Mouse (Mus musculus): ENCODE results near the gene Relb. TPM values are rescaled to one million over a fixed set of nuclear protein-coding genes. Genes with fewer than 3 reads are reported as not detected.

Gene Relb
- polyA plus RNA-seq, 1 experiment from 2014 or later, result 4.9 TPM

GRCm38 (mm10) chr7:19664455-19664954 lies 35.3 kb upstream of the Relb start:
- Histone ChIP-seq H3K36me3 (peaks cover 7% of the 10 kb centered on the region; the same call in 1 of the 2 replicates), H3K9ac (replicated peaks) (peak overlapping the region; percentile 99), H3K27me3 (0 out of 2 replicates have a peak, but pooled peaks cover 3% of the 10 kb centered on the region), H3K4me1 (peaks cover 25% of the 10 kb centered on the region), H3K4me3 (peak overlapping the region; percentile 100), H3K9me3 (no peaks in the 10 kb centered on the region), H3K27ac (replicated peaks) (peak overlapping the region; percentile 93), H3K4me2 (replicated peaks) (peak overlapping the region; percentile 86)
- peak; percentile 64; the same call in 1 of the 2 replicates for ATAC-seq (ENCODE audit: low FRiP score, low read depth)
- whole genome bisulfite sequencing, result 1% methylated on average over 37 of the region's 37 CpGs

DNA sequence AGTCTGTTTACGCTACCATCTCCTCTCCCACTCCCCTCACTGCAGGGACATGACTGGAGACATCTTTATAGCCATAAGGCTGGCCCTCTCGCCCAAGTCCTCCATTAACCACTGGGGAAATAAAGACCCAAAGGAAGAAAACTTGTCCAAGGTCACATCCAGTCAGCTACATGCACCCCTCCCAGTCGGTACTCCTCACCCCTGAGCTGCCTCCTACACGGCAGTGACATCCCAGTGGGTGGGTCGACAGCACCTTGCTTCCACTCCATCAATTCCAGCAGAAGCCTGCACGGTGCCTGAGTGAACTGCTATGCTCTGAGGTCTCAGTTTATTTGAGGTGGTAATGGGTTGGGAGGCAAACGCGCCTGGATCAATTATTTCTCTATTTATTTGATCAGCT lies 34.7 kb upstream of the Relb start:
- H3K4me3 ChIP-seq, result peak overlapping the region; percentile 100
- no peak for ATAC-seq (ENCODE audit: low FRiP score, low read depth)
- no peaks in the 10 kb centered on the region for H3K9me3 ChIP-seq
- H3K9ac ChIP-seq (replicated peaks), result peak overlapping the region; percentile 99
- WGBS, result 24% methylated on average over 8 of the region's 8 CpGs
- H3K27ac ChIP-seq (replicated peaks), result no peak overlapping the region
- 0 out of 2 replicates have a peak, but pooled peaks cover 3% of the 10 kb centered on the region for H3K27me3 ChIP-seq
- H3K36me3 ChIP-seq, result peaks cover 7% of the 10 kb centered on the region; the same call in 1 of the 2 replicates
- peaks cover 20% of the 10 kb centered on the region for H3K4me1 ChIP-seq
- H3K4me2 ChIP-seq (replicated peaks), result peak overlapping the region; percentile 86

- no peaks in the 10 kb centered on the region for H3K4me1 ChIP-seq
- 100% methylated on average over 2 of the region's 2 CpGs for WGBS
Measured at GRCm38 (mm10) chr7:19652614-19653013, 23.4 kb upstream of the Relb start.

DNA sequence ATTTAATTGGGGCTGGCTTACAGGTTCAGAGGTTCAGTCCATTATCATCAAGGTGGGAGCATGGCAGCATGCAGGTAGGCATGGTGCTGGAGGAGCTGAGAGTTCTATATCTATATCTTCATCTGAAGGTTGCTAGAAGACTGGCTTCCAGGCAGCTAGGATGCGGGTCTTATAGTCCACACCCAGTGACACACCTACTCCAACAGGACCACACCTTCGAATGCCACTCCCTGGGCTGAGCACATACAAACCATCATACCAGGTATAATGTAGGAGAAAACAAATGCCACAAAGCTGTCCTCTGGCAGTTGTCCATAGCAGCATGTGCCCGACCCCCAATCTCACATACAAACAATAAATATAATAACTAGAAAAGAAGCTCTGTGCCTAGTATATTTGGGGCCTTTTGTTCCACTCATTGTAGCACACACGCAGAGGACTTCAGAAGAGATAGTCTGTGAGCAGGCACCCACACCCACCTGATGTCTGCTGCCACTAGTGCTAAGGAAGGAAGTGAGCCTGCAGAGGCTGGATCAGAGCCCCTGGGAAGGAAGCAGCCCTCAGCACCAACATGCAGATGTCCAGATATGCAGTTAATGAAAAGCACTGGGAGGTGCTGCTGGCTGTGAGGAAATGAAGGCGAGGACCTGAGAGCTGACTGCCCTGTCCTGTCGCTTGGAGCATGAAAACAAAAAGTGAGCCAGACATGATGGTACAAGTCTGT lies 22.0 kb upstream of the Relb start:
- H3K36me3 ChIP-seq, result peaks cover 79% of the 10 kb centered on the region
- H3K9me3 ChIP-seq, result no peaks in the 10 kb centered on the region
- WGBS, result 94% methylated on average over 6 of the region's 6 CpGs

More at GRCm38 (mm10) chr7:19652614-19653013, 23.4 kb upstream of the Relb start:
- H3K36me3 ChIP-seq, result peaks cover 72% of the 10 kb centered on the region
- H3K27ac ChIP-seq (replicated peaks), result no peak overlapping the region
- no peak for ATAC-seq (ENCODE audit: low FRiP score, low read depth)
- H3K4me3 ChIP-seq, result no peak overlapping the region
- H3K9ac ChIP-seq (replicated peaks), result no peak overlapping the region
- no peaks in the 10 kb centered on the region for H3K9me3 ChIP-seq
- no peaks in the 10 kb centered on the region for H3K27me3 ChIP-seq
- H3K4me2 ChIP-seq (replicated peaks), result no peak overlapping the region

DNA sequence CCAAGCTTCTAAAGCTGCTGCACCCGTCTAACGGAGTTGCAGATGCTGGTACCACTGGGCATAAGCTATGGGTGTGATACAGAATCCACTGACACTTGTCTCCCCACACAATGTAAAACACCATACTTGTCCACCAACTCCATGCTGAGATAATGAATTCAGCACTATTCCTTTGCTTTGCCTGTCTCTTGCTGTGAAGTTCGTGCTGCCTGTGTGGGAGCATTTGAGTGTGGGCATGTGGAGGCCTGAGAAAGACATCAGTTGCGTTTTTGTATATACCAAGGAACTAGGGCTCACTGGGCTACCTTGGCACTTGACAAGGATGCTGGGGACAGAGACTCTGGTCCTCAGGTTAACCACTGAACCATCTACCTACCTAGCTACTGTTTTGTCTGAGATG lies 12.0 kb upstream of the Relb start:
- no peak for ATAC-seq (ENCODE audit: low FRiP score, low read depth)
- Histone ChIP-seq H3K4me1 (no peaks in the 10 kb centered on the region), H3K4me3 (no peak overlapping the region), H3K9me3 (no peaks in the 10 kb centered on the region), H3K4me2 (replicated peaks) (no peak overlapping the region), H3K27me3 (no peaks in the 10 kb centered on the region), H3K36me3 (peaks cover 98% of the 10 kb centered on the region), H3K27ac (replicated peaks) (no peak overlapping the region), H3K9ac (replicated peaks) (no peak overlapping the region)
- 94% methylated on average over 4 of the region's 4 CpGs for WGBS

More for the DNA sequence above, 22.0 kb upstream of the Relb start:
- Histone ChIP-seq H3K27ac (replicated peaks) (no peak overlapping the region), H3K4me1 (no peaks in the 10 kb centered on the region), H3K9ac (replicated peaks) (no peak overlapping the region), H3K4me2 (replicated peaks) (no peak overlapping the region), H3K4me3 (no peak overlapping the region), H3K27me3 (no peaks in the 10 kb centered on the region)
- no peak for ATAC-seq (ENCODE audit: low FRiP score, low read depth)

DNA sequence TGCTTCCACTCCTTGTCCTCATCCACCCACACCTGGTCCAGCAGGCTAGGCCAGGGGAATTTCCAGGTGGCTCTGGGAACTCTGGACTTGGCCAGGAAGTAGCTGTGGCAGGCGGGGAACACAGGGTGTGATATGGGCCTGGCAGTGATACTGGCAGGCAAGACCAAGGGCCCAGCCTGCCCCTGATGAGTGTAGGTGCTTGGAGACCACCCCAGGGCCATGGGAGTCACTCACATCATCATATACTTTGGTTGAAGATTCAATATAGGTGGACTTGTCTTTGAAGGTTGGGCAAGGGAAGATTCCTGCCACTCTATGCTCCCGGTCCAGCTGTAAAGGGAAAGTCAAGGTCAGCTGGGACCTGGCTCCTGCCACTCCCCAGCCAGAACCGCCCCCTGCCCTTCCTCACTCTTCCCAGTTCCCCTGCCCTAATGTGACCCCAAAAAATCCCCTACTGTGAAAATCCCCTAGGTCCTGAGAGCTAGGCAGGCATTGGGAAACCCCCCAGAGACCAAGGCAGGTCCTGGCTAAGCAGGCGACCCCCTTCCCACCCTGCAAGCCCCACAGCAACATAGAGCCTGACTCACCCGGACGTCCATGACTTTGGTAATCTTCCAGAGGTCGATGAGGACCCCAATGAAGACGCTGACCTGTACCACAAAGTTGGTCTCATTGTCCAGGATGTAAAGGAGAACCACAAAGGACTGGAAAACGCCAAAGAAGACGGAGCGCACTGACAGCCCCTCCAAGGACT lies 6.0 kb upstream of the Relb start:
- no peak for ATAC-seq (ENCODE audit: low FRiP score, low read depth)
- no peaks in the 10 kb centered on the region for H3K9me3 ChIP-seq
- no peaks in the 10 kb centered on the region for H3K27me3 ChIP-seq
- no peak overlapping the region for H3K4me3 ChIP-seq
- peaks cover 84% of the 10 kb centered on the region for H3K36me3 ChIP-seq
- H3K9ac ChIP-seq (replicated peaks), result no peak overlapping the region
- WGBS, result 86% methylated on average over 11 of the region's 11 CpGs
- H3K4me2 ChIP-seq (replicated peaks), result no peak overlapping the region
- no peaks in the 10 kb centered on the region for H3K4me1 ChIP-seq
- H3K27ac ChIP-seq (replicated peaks), result no peak overlapping the region

- WGBS, result 100% methylated on average over 2 of the region's 2 CpGs
- no peak for ATAC-seq (ENCODE audit: low FRiP score, low read depth)
- Histone ChIP-seq H3K27ac (replicated peaks) (no peak overlapping the region), H3K27me3 (no peaks in the 10 kb centered on the region), H3K9ac (replicated peaks) (no peak overlapping the region), H3K4me1 (no peaks in the 10 kb centered on the region), H3K4me2 (replicated peaks) (no peak overlapping the region), H3K4me3 (no peak overlapping the region), H3K36me3 (peaks cover 77% of the 10 kb centered on the region), H3K9me3 (no peaks in the 10 kb centered on the region)
Measured at GRCm38 (mm10) chr7:19634591-19634990, 5.4 kb upstream of the Relb start.

- Histone ChIP-seq H3K9ac (replicated peaks) (no peak overlapping the region), H3K36me3 (peaks cover 70% of the 10 kb centered on the region), H3K27me3 (no peaks in the 10 kb centered on the region), H3K9me3 (no peaks in the 10 kb centered on the region), H3K4me2 (replicated peaks) (no peak overlapping the region), H3K27ac (replicated peaks) (no peak overlapping the region), H3K4me3 (no peak overlapping the region), H3K4me1 (no peaks in the 10 kb centered on the region)
- ATAC-seq (ENCODE audit: low FRiP score, low read depth), result no peak
- WGBS, result 94% methylated on average over 15 of the region's 15 CpGs
Measured at GRCm38 (mm10) chr7:19633855-19634254, 4.6 kb upstream of the Relb start.

DNA sequence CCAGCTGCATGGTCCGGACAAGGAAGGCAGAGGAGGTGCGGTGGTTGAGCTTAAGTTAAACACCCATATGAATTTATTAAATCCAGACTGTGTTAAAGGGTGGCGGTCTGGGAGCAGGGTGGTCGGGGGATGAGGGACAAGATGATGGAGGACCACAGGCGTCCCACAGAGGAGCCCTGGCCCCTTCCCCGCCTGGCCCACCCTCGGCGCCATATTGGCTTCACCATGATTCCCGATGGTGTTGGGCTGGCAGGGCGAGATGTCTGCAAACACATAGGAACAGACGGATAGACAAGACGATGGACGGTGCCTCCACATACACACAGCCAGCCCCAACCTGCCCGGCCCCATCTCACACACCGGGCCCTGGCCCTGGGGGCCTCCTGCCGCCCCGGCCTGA lies 4.0 kb upstream of the Relb start:
- peaks cover 63% of the 10 kb centered on the region for H3K36me3 ChIP-seq

GRCm38 (mm10) chr7:19632720-19633119 lies 3.5 kb upstream of the Relb start:
- Histone ChIP-seq H3K9ac (replicated peaks) (no peak overlapping the region), H3K4me1 (0 out of 2 replicates have a peak, but pooled peaks cover 6% of the 10 kb centered on the region), H3K4me2 (replicated peaks) (no peak overlapping the region), H3K27me3 (peaks cover under 1% of the 10 kb centered on the region; the same call in 1 of the 2 replicates), H3K36me3 (peaks cover 59% of the 10 kb centered on the region), H3K27ac (replicated peaks) (no peak overlapping the region), H3K9me3 (no peaks in the 10 kb centered on the region), H3K4me3 (no peak overlapping the region)
- ATAC-seq (ENCODE audit: low FRiP score, low read depth), result no peak

More for the DNA sequence above, 4.0 kb upstream of the Relb start:
- Histone ChIP-seq H3K9ac (replicated peaks) (no peak overlapping the region), H3K27me3 (no peaks in the 10 kb centered on the region), H3K4me3 (no peak overlapping the region), H3K9me3 (no peaks in the 10 kb centered on the region), H3K27ac (replicated peaks) (no peak overlapping the region), H3K4me2 (replicated peaks) (no peak overlapping the region), H3K4me1 (0 out of 2 replicates have a peak, but pooled peaks cover 6% of the 10 kb centered on the region)
- no peak for ATAC-seq (ENCODE audit: low FRiP score, low read depth)
- WGBS, result 93% methylated on average over 17 of the region's 17 CpGs

DNA sequence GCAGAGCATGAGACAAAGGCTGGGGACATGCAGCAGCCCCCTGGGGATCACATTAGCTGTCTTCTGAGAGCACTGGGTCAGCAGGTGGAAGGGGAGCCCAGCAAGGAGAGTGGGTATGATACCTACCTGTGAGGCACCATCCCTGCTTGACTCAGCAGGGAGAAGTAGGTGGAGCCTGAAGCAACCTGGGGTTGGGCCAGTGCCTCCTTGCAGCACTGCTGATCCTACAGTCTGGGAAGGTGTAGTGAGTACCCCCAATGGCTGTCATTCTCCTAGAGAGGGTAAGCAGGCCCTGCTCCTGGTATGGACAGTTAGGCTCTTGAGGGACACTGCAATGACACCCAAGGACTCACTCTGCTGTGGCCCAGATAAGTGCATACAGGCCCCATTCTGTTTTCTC lies 3.0 kb upstream of the Relb start:
- 0 out of 2 replicates have a peak, but pooled peaks cover 6% of the 10 kb centered on the region for H3K4me1 ChIP-seq
- H3K27me3 ChIP-seq, result peaks cover 3% of the 10 kb centered on the region; the same call in 1 of the 2 replicates
- H3K4me2 ChIP-seq (replicated peaks), result no peak overlapping the region
- no peak overlapping the region for H3K9ac ChIP-seq (replicated peaks)
- no peak for ATAC-seq (ENCODE audit: low FRiP score, low read depth)
- H3K36me3 ChIP-seq, result peaks cover 54% of the 10 kb centered on the region
- no peak overlapping the region for H3K4me3 ChIP-seq
- no peaks in the 10 kb centered on the region for H3K9me3 ChIP-seq
- H3K27ac ChIP-seq (replicated peaks), result no peak overlapping the region
